Mouse (Mus musculus) olfactory bulb, adult 2 months (tissue): Measurements from ENCODE around the gene Eftud2.

Source experiments
- CTCF ChIP-seq: fragments of 200-500 bp; IDR thresholded peaks from 2 replicates; pipeline ENCODE4 v1.5.1; 2012; ENCODE audit warnings: low read depth, mild to moderate bottlenecking, low read length, moderate library complexity; ENCODE audit not compliant: insufficient read depth
- POLR2A ChIP-seq: fragments of 200-500 bp; IDR thresholded peaks from 2 replicates; pipeline ENCODE4 v1.6.1; 2012; ENCODE audit warnings: mild to moderate bottlenecking, low read depth, low read length, moderate library complexity; ENCODE audit not compliant: insufficient read depth

DNA sequence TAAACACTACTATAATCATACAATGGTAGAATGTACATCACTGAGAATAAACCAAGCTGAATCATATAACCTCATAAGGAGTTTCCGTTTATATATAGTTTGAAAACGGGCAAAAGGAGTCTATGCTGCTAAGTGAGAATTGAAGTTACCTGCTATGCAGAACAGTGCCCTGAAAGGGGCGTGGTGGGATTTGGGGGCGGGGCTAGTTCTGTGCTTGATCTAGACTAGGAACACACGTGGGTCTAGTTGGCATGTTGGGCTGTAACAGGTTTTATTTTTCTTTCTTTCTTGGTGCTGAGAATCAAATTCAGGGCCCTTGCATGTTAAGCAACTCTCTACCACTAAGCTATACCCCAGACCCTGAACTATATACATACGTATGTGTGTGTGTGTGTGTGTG lies 59.6 kb downstream of the Eftud2 start:
- TF ChIP-seq CTCF (no peak), POLR2A (no peak)
